Mouse (Mus musculus): ENCODE data around the gene Aes. TPM values are rescaled to one million over a fixed set of nuclear protein-coding genes. Genes with fewer than 3 reads are reported as not detected.
A peak's percentile ranks its signal among the peaks of the same experiment; 100 is the strongest.

Gene Aes
- total RNA-seq, 2 experiments from 2014 or later, result 667 to 720 TPM

GRCm38 (mm10) chr10:81598871-81599270 is 39.6 kb downstream of the Aes start:
- DNase-seq, result no peak

DNA sequence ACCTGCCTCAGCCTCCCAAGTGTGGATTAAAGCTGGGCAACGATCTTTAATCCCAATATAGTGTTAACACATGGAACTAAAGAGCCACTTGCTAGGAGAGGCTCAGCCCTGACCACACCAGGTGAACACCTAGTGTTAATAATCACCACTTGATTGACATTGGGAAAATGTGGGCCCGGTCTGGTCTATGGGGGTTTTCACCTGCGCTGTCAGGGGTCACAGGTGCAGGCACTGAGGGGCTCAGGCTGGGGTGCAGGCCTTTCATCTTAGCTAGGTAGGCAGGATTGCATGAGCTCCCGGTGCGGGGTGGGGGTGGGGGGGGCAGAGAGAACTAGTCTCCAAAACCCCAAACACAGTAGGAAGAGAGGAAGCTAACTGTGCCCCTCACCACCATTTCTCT is 40.3 kb downstream of the Aes start:
- DNase-seq, result no peak

DNA sequence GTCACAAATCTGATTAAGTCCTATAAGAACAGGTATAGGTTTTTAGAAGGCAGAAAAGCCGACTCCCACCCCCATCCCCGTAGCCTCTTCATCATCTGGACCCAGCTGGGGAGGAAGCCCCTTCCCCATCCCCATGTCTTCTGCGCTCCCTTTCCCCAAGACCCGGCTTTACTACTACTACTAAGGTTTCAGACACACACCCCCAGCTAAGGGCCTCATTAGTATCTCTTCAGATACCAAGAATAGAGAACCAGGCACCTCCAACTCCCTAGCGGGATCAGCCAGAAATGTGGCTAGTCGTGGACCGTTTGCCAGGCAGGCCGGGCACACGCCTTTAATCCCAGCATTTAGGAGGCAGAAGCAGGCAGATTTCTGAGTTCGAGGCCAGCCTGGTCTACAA is 40.8 kb downstream of the Aes start:
- no peak for DNase-seq

GRCm38 (mm10) chr10:81600738-81601203 is 41.5 kb downstream of the Aes start, which contains the start of gene Tle6:
Gene Tle6, minus strand, starts transcription at chr10:81601073.
- DNase-seq, result peak; percentile 86 to 89

- DNase-seq, result no peak
These were observed 42.2 kb downstream of the Aes start for GRCm38 (mm10) chr10:81601396-81601905.

DNA sequence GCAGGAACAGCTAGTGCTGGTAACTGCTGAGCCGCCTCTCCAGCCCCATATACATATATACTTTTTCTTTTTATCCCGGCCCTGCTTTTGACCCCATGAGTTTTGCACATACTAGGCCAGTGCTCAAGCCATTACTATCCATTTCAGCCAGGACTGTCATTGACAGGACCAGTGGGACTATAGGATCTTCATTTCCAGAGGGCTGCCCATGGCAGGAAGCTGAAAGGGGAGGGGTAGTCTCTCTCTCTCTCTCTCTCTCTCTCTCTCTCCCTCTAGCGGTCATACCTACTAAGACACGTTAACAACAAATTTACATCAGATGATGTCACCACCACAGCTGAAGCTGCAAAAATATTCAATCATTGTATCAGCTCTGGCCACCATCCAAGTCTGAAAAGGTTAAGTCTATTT is 43.5 kb downstream of the Aes start:
- DNase-seq, result no peak

GRCm38 (mm10) chr10:81604019-81604967 is 45.0 kb downstream of the Aes start:
- DNase-seq, result no peak

- DNase-seq, result peak; percentile 83
These were observed 45.8 kb downstream of the Aes start for GRCm38 (mm10) chr10:81604968-81605665.

DNA sequence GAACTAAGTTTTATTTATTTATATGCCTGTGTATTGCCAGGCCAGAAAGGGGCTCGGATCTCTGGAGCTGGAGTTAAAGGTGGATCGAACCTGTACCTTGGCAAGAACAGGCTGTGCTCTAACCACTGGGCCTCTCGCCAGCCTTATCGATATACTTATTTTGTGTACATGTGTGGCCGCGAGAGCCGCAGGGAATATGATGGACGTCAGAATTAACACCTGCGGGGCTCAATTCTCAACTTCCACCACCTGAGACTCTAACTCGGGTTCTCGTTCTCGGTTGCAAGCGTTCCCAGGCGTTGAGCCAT is 46.3 kb downstream of the Aes start:
- no peak for DNase-seq

DNA sequence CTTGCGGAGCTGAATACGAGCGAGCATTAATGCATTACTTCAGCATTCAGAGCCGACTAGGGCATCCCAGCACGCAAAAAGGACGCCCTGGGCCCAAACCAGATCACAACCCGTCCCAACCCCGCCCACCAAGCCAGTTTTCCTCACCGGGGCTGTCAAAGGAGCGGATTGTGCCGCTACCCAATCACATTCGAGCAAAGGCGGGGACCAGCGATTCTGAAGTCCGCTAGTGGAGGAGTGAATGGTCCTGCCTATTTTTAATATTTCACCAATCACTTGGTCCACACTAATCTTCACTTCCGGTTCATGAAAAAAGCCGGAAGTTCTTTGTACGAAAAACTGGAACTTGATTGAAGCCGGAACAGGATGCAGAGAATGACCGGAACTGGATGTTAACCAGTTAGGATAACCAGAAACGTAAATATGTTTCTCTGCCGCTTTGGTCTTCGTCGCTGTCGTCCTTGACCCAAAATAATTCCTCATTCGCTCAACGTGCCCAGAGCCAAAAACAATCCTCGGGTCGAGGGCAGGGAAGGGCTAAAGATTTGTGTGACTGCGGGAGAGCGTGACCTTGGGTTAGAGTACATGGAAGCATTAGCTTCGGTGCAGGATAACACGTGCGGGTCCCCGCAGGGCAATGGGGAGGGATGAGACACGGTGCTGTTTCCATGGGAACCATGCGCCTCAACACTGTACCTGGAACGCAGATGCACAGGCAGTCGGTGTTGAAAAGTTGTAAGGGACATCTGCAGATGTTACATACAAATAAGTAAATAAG is 46.9 kb downstream of the Aes start, which contains the start of gene BC025920:
BC025920 (plus strand) TSS at position 297 of the 778 bp plus-strand sequence.
- peak; percentile 92 for DNase-seq

- no peak for DNase-seq
These were observed 49.0 kb downstream of the Aes start for GRCm38 (mm10) chr10:81608308-81608707.

GRCm38 (mm10) chr10:81612779-81613178 is 53.5 kb downstream of the Aes start:
- DNase-seq, result no peak

GRCm38 (mm10) chr10:81615486-81615885 is 56.2 kb downstream of the Aes start:
- DNase-seq, result peak; percentile 64 to 69

Other genes with a start within 250 kb of the Aes start
- gene Cactin, start 238.4 kb upstream of the Aes start, total RNA-seq (2021), result 10 to 100 TPM; 28.9 to 30.1 TPM
- 1 to 10 TPM in 1 of 2 experiments, under 1 TPM in 1; 0.91 to 1.1 TPM for gene Tbxa2r, start 230.8 kb upstream of the Aes start, total RNA-seq (2021)
- gene Gipc3, start 216.2 kb upstream of the Aes start, total RNA-seq (2021), result 1 to 10 TPM; 1.7 to 1.9 TPM
- 10 to 100 TPM; 27.6 to 35.0 TPM for gene Hmg20b, start 209.0 kb upstream of the Aes start, total RNA-seq (2021)
- 10 to 100 TPM; 43.5 to 48.4 TPM for gene Mfsd12, start 202.0 kb upstream of the Aes start, total RNA-seq (2021)
- gene 4930404N11Rik, start 193.7 kb upstream of the Aes start, total RNA-seq (2021), result 1 to 10 TPM; 1.6 to 1.9 TPM
- gene Fzr1, start 181.0 kb upstream of the Aes start, total RNA-seq (2021), result 10 to 100 TPM; 61.5 to 68.9 TPM
- 10 to 100 TPM; 72.5 to 76.9 TPM for gene Dohh, start 175.1 kb upstream of the Aes start, total RNA-seq (2021)
- 1 to 10 TPM; 4.0 to 6.6 TPM for gene Gm48551, start 175.0 kb upstream of the Aes start, total RNA-seq (2021)
- 1 to 10 TPM; 4.5 to 7.1 TPM for gene Gm48552, start 170.5 kb upstream of the Aes start, total RNA-seq (2021)
- gene Smim24, start 166.4 kb upstream of the Aes start, total RNA-seq (2021), result 1 to 10 TPM; 1.6 to 1.7 TPM
- 10 to 100 TPM; 55.3 to 55.8 TPM for gene Nfic, start 103.9 kb upstream of the Aes start, total RNA-seq (2021)
- 100 to 1,000 TPM; 273 to 281 TPM for gene Celf5, start 76.8 kb upstream of the Aes start, total RNA-seq (2021)
- 10 to 100 TPM; 77.1 to 90.0 TPM for gene Ncln, start 63.1 kb upstream of the Aes start, total RNA-seq (2021)
- gene S1pr4, start 59.4 kb upstream of the Aes start, total RNA-seq (2021), result under 1 TPM; 0.40 to 0.65 TPM
- gene Gna15, start 35.3 kb upstream of the Aes start, total RNA-seq (2021), result 1 to 10 TPM; 3.0 to 3.4 TPM
- 100 to 1,000 TPM; 113 to 117 TPM for gene Gna11, start 14.3 kb upstream of the Aes start, total RNA-seq (2021)
- 10 to 100 TPM; 33.2 to 33.9 TPM for gene Tle2, start 15.1 kb downstream of the Aes start, total RNA-seq (2021)
- 1 to 10 TPM; 1.3 to 3.0 TPM for gene Tle6, start 41.6 kb downstream of the Aes start, total RNA-seq (2021)
- gene BC025920, start 46.8 kb downstream of the Aes start, total RNA-seq (2021), result 1 to 10 TPM; 3.6 to 3.9 TPM
- 10 to 100 TPM; 26.2 to 27.9 TPM for gene Sirt6, start 68.3 kb downstream of the Aes start, total RNA-seq (2021)
- gene Ankrd24, start 69.1 kb downstream of the Aes start, total RNA-seq (2021), result 10 to 100 TPM; 31.6 to 41.0 TPM
- gene Gm10778, start 89.6 kb downstream of the Aes start, total RNA-seq (2021), result 1 to 10 TPM; 3.8 to 4.9 TPM
- 1 to 10 TPM; 7.8 to 9.1 TPM for gene Zfp433, start 145.3 kb downstream of the Aes start, total RNA-seq (2021)
- 10 to 100 TPM; 10.3 to 11.3 TPM for gene Gm3055, start 211.7 kb downstream of the Aes start, total RNA-seq (2021)

Data from layer of hippocampus, postnatal 36 days (tissue).